Mouse (Mus musculus) Patski (cell line): ENCODE measurements around the gene Pde9a. TPM values are rescaled to one million over a fixed set of nuclear protein-coding genes. Genes with fewer than 3 reads are reported as not detected.

ENCODE experiments used
- ATAC-seq: fragments of 100-300 bp; one replicate; pipeline ENCODE4 v1.8.0; 2021
- CTCF ChIA-PET: fragments of 350-600 bp; sonication (Branson Sonifier 250); formaldehyde crosslinking; loops from one replicate; lab custom pipeline; 2022; ENCODE audit warnings: inconsistent platforms; lab: Charles Lee
- POLR2A ChIA-PET: fragments of 350-600 bp; sonication (Branson Sonifier 250); formaldehyde crosslinking; loops from one replicate; lab custom pipeline; 2022; ENCODE audit warnings: antibody characterized with exemption, inconsistent platforms; lab: Charles Lee
- DNase-seq: peaks from one replicate; pipeline ENCODE4 v3.0.0-alpha.2; 2011; ENCODE audit warnings: low read depth, low spot score
- H3K27me3 ChIP-seq: fragments of 371-371 bp; one replicate; pipeline ENCODE4 v1.5.1; 2021
- CTCF ChIP-seq: fragments of 100-300 bp; IDR thresholded peaks from one replicate; pipeline ENCODE4 v1.5.1; 2021
- in situ Hi-C: fragments of 300-500 bp; cut with MboI; formaldehyde crosslinking; loops from 3 replicates; pipeline ENCODE4 v1.11.1; 2018; ENCODE audit warnings: low pct_unique_long_range_greater_than_20kb, mixed read lengths
- polyA plus RNA-seq: library from polyadenylated mRNA; unstranded; gene quantifications from one replicate; pipeline ENCODE4 v1.2.3, GENCODE M21; 2021

Pde9a gene
- polyA plus RNA-seq, 1 experiment from 2014 or later = not detected

DNA sequence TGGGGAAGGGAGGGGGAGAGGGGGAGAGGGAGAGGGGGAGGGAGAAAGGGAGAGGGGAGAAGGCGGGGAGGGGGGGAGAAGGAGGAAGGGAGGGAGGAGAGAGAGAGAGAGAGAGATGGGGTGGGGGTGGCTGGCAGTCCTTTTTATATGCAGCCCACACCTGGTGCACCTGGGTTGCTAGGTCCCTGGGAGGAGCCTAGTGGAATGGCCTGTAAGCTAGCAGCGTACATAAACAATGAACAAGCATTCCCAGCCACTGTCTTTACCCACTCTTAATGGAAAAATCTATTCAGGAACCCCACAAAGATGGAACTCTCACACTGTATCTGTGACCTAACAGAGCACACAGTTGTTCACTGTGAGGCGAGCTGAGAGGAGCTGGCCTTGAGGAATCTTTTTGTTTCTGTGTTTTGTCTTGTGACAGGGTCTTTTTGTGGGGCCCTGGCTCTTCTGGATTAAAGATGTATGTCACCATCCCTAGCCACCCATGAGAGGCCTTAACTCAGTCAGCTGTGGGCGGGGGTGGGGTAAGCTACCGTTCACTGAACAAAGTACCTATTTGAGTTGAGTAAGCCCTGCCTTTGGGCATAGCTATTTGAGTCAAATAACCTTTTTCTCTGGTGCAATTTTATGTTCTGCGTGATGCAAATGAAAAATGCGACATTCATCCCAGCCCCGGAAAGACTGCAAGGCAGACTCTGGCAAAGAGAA, 30.1 kb upstream of the Pde9a start:
- in situ Hi-C loops = no loop called here
- no peak for TF ChIP-seq CTCF
- H3K27me3 ChIP-seq = peaks cover 7% of the 10 kb centered on the region
- POLR2A ChIA-PET = no interaction called here
- ATAC-seq = no peak
- DNase-seq = no peak
- CTCF ChIA-PET = no interaction called here

- TF ChIP-seq CTCF = no peak
- ChIA-PET POLR2A (no interaction called here), CTCF (no interaction called here)
- in situ Hi-C loops = no loop called here
- DNase-seq = no peak
- H3K27me3 ChIP-seq = peaks cover 7% of the 10 kb centered on the region
- no peak for ATAC-seq
Observed at GRCm38 (mm10) chr17:31360582-31360981, 25.4 kb upstream of the Pde9a start.

DNA sequence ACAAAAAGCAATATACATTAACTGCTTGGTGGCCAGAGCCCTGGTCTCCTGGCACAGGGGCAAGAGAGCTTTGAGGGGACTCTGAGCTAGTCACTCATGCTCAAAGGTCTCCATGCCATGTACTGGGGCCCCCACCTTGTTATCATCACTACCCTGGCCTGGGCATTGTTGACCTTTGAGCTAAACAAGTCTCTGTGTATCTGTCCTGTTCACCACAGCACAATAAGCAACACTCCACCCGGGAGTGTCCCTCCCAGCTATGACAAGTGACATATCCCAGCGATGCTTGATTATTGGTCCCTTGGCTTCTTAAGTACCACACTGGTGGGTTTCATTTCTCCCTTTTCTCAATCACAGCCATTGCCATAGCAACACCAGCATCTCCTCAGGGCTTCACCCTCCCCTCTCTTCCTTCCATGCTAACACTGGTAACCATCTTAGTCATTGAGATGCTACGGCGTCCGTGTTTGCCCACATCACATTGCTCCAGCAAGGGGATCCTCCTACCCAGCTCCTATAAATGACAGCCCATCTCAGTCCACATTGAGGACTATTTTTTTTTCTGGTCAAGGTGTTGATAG, 20.3 kb upstream of the Pde9a start:
- ChIA-PET CTCF (no interaction called here), POLR2A (interaction anchor here (0.6 kb wide), 1 partner anchor 143 kb away, joined by 5 read pairs; no protein-coding TSS in a partner anchor)
- ATAC-seq (no peak), DNase-seq (no peak)
- no peak for TF ChIP-seq CTCF
- in situ Hi-C loops = no loop called here
- H3K27me3 ChIP-seq = no peaks in the 10 kb centered on the region

GRCm38 (mm10) chr17:31370221-31370620, 15.8 kb upstream of the Pde9a start:
- ChIA-PET CTCF (interaction anchor here (1.2 kb wide), 1 partner anchor 121 kb away, joined by 3 read pairs; no protein-coding TSS in a partner anchor), POLR2A (no interaction called here)
- no peaks in the 10 kb centered on the region for H3K27me3 ChIP-seq
- in situ Hi-C loops = no loop called here
- ATAC-seq = no peak
- no peak for DNase-seq
- no peak for TF ChIP-seq CTCF

DNA sequence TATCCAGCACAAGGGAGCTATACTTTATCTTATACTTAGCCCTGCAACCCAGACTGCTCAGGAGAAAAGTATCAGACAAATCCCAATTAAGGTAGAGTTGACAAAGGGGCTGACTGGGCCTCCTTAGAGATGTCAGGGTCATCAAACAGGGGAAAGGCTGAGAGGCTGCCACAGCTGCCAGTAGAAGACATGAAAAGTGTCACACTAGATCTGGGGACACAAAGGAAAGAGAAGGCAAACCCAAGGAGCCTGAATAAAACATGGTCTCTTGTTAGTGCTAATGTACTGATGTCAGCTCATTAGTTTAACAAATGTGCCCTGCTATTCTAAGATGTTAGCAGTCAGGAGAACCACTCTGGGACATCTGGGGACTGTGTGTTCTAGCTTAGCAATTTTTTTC, 15.1 kb upstream of the Pde9a start:
- ATAC-seq = no peak

GRCm38 (mm10) chr17:31377961-31378360, 8.0 kb upstream of the Pde9a start:
- in situ Hi-C loops = loop anchor here (5.0 kb wide), 1 partner anchor 114 kb away; no protein-coding TSS in a partner anchor
- DNase-seq = no peak
- ATAC-seq = no peak

More for the DNA sequence above, 15.1 kb upstream of the Pde9a start:
- DNase-seq = no peak
- TF ChIP-seq CTCF = no peak
- in situ Hi-C loops = no loop called here
- ChIA-PET POLR2A (interaction anchor here (0.6 kb wide), 1 partner anchor 1557 kb away, joined by 3 read pairs; no protein-coding TSS in a partner anchor), CTCF (interaction anchor here (1.2 kb wide), 1 partner anchor 121 kb away, joined by 3 read pairs; no protein-coding TSS in a partner anchor)
- no peaks in the 10 kb centered on the region for H3K27me3 ChIP-seq

DNA sequence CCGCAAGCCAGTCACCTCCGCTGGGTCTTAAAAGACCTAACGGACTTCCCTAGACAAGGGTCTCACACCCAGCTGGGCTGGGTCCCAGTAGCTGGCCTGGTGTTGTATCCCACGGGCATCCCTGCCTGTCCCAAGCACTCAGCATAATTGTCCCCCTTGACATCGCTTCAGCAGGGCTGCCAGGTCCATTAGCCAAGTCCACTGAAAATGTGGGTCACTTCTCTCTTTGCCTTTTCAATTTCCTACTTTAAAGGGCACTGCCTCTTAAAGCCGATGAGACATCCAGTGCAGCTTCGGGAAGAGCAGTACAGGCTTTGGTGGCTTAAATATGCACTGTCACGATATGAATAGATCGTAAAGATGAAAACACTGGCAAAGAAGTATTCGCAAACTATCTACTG, 7.6 kb upstream of the Pde9a start:
- ChIA-PET POLR2A (interaction anchor here (0.6 kb wide), 1 partner anchor 907 kb away, joined by 4 read pairs; no protein-coding TSS in a partner anchor), CTCF (interaction anchor here (0.8 kb wide), 1 partner anchor 113 kb away, joined by 3 read pairs; no protein-coding TSS in a partner anchor)
- no peak for ATAC-seq
- in situ Hi-C loops = loop anchor here (5.0 kb wide), 1 partner anchor 114 kb away; no protein-coding TSS in a partner anchor
- no peak for DNase-seq
- no peak for TF ChIP-seq CTCF
- H3K27me3 ChIP-seq = no peaks in the 10 kb centered on the region

More at GRCm38 (mm10) chr17:31377961-31378360, 8.0 kb upstream of the Pde9a start:
- POLR2A ChIA-PET = no interaction called here
- CTCF ChIA-PET = interaction anchor here (0.8 kb wide), 1 partner anchor 114 kb away, joined by 3 read pairs; no protein-coding TSS in a partner anchor
- H3K27me3 ChIP-seq = no peaks in the 10 kb centered on the region
- no peak for TF ChIP-seq CTCF

- in situ Hi-C loops = loop anchor here (5.0 kb wide), 1 partner anchor 113 kb away; no protein-coding TSS in a partner anchor
- no peak for TF ChIP-seq CTCF
- ATAC-seq (no peak), DNase-seq (no peak)
- ChIA-PET POLR2A (interaction anchor here (0.6 kb wide), 1 partner anchor 906 kb away, joined by 4 read pairs; no protein-coding TSS in a partner anchor), CTCF (no interaction called here)
- no peaks in the 10 kb centered on the region for H3K27me3 ChIP-seq
Observed at GRCm38 (mm10) chr17:31379086-31379485, 6.9 kb upstream of the Pde9a start.

DNA sequence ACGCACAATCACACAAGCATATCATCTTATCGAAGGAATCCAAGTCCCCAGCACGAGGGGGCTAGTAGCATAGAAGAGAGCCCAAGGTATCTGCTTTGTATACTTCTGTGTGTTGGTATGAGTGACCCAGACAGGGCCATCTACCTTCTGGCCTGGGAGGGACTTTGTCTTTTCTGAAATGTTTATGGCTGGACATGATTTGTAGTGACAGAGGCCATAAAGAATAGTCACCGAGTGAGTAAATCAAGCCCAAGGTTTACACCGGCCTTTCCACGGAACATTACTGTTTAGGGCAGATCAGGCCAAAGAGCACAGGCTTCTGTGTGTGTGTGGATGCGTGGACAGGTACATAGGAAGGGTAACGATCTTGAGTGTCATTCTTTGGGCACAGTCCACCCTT, 6.1 kb upstream of the Pde9a start:
- POLR2A ChIA-PET = no interaction called here
- no peak for DNase-seq
- CTCF ChIA-PET = no interaction called here

DNA sequence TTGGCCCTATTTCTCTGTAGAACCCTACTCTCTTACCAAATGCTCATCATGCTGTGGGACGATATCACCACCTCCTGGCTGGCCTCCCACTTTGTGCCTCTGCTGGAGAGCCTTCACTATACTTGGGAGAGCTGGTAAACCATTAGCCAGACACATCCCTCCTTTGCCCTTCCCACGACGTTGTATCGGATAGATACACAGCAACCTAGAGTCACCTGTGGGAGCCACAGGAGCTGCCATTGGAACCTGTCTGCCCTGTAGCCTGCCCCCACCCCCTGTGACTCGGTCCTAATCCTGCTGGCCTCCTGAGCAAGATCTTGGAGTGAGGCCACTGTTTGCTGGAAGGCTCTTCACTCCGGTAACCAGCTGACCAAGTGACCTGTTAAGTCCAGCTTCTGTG, 2.7 kb upstream of the Pde9a start:
- ChIA-PET CTCF (no interaction called here), POLR2A (no interaction called here)
- DNase-seq (no peak), ATAC-seq (no peak)
- H3K27me3 ChIP-seq = peaks cover 29% of the 10 kb centered on the region
- no peak for TF ChIP-seq CTCF
- in situ Hi-C loops = no loop called here

More for the DNA sequence above, 6.1 kb upstream of the Pde9a start:
- H3K27me3 ChIP-seq = peaks cover 7% of the 10 kb centered on the region
- ATAC-seq = no peak
- TF ChIP-seq CTCF = no peak
- in situ Hi-C loops = loop anchor here (5.0 kb wide), 1 partner anchor 112 kb away; no protein-coding TSS in a partner anchor
